Mouse (Mus musculus): ENCODE results near the gene Mtx2. TPM values are rescaled to one million over a fixed set of nuclear protein-coding genes. Genes with fewer than 3 reads are reported as not detected.
A peak's percentile ranks its signal among the peaks of the same experiment; 100 is the strongest.

Gene Mtx2
- 33.0 and 36.8 TPM in 2 replicates for polyA plus RNA-seq (2012; rRNA removed)

DNA sequence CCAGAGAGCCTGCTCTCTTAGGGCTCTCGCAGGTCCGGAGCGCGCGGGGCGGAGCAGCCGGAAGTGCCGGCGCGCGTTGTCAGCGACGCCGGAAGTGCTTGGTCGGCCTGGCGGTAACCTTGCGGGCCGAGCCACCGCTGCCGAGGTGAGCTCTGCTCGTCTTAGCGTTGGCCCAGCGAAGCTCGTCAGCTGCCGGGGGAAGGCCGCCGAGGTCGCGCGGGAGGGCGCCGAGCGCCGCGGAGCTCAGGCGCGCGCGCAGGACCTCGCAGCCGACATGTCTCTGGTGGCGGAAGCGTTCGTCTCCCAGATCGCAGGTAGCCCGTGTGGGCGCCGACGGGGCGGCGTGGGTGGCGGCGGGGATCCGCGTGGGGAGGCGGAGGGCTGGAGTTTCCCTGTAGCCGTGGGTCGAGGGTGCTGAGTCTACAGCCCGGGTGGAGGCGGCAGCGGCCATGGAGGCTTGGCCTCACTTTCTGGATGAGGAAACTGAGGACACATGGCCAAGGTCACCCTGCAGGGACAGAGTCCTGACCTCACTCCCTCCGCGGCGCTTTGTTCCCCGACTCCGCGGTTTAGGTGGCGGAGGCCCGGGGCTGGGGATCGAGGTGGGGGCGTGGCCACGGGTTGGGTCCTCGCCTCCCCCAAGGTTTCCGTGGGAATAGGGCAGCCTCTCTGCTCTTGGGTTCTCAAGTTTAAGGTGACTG, at the start of gene Mtx2:
Mtx2 (plus strand) TSS at position 74 of the 701 bp plus-strand sequence.
- TF ChIP-seq CTCF (IDR thresholded peaks at IDR 0.05; ENCODE audit: control insufficient read depth, insufficient read depth, insufficient replicate concordance, low read depth, low read length) (no peak), POLR2A (IDR thresholded peaks at IDR 0.05; ENCODE audit: control insufficient read depth, low read depth, low read length) (peak; percentile 71)

DNA sequence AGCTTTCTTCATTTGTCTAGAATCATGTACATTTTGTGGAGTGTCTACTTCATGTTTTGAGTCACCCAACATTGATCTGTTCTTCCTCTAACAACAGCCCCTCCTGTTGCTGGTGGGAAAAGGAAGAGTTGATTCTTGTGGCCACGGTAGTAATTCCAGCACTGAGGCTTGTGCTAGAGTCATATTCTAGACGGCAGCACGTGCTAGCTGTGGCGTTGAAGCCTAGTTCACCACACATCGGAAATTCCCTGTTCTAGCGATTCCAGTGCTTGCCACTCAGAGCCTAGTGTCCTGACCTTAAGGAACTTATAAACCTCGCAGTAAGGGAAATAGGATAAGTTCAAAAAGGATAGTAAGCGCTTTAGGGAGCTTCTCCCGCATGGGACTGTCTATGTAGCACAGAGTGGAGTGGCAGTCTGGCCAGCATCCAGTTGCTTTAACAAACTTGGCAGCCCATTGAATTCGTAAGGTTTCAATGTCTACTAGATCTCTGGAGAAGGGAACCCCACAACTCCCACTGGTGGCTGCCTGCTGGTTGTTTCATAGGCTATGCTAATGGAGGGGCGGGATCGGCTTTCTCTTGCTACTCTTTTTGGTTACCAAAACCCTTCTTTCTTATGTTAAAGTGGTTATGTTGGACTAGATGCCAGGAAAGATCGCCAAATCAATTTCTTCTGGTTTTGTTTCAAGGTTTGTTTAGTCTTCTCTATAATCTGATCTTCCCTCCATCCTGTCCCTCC, 47.9 kb upstream of the Mtx2 start:
- H3K27me3 ChIP-seq (ENCODE audit: control insufficient read depth, insufficient read depth, low read length): no peaks in the 10 kb centered on the region
- no peak for TF ChIP-seq POLR2A (IDR thresholded peaks at IDR 0.05; ENCODE audit: control insufficient read depth, low read depth, low read length)
- TF ChIP-seq CTCF (IDR thresholded peaks at IDR 0.05; ENCODE audit: control insufficient read depth, insufficient read depth, insufficient replicate concordance, low read depth, low read length): no peak
- no peaks in the 10 kb centered on the region for H3K4me1 ChIP-seq (ENCODE audit: control insufficient read depth, insufficient read depth, low read length)
- no peaks in the 10 kb centered on the region for H3K36me3 ChIP-seq (ENCODE audit: control insufficient read depth, insufficient read depth, low read length)
- no peak overlapping the region for H3K4me3 ChIP-seq (ENCODE audit: control insufficient read depth, low read depth, low read length)
- H3K27ac ChIP-seq (ENCODE audit: control insufficient read depth, insufficient read depth, low read depth, low read length): no peak overlapping the region

More for the DNA sequence above, at the start of gene Mtx2:
- Histone ChIP-seq H3K4me3 (ENCODE audit: control insufficient read depth, low read depth, low read length) (peak within 1 kb of the TSS; percentile 97), H3K4me1 (ENCODE audit: control insufficient read depth, insufficient read depth, low read length) (no peaks in the 10 kb centered on the region), H3K27ac (ENCODE audit: control insufficient read depth, insufficient read depth, low read depth, low read length) (peak within 1 kb of the TSS; percentile 89), H3K27me3 (ENCODE audit: control insufficient read depth, insufficient read depth, low read length) (no peaks in the 10 kb centered on the region), H3K36me3 (ENCODE audit: control insufficient read depth, insufficient read depth, low read length) (no peaks in the 10 kb centered on the region)

GRCm38 (mm10) chr2:74781386-74781785, 44.2 kb upstream of the Mtx2 start:
- Histone ChIP-seq H3K27me3 (ENCODE audit: control insufficient read depth, insufficient read depth, low read length) (no peaks in the 10 kb centered on the region), H3K27ac (ENCODE audit: control insufficient read depth, insufficient read depth, low read depth, low read length) (no peak overlapping the region), H3K4me3 (ENCODE audit: control insufficient read depth, low read depth, low read length) (no peak overlapping the region), H3K36me3 (ENCODE audit: control insufficient read depth, insufficient read depth, low read length) (no peaks in the 10 kb centered on the region), H3K4me1 (ENCODE audit: control insufficient read depth, insufficient read depth, low read length) (peaks cover 3% of the 10 kb centered on the region; the same call in 1 of the 2 replicates)
- TF ChIP-seq CTCF (IDR thresholded peaks at IDR 0.05; ENCODE audit: control insufficient read depth, insufficient read depth, insufficient replicate concordance, low read depth, low read length) (no peak), POLR2A (IDR thresholded peaks at IDR 0.05; ENCODE audit: control insufficient read depth, low read depth, low read length) (no peak)

DNA sequence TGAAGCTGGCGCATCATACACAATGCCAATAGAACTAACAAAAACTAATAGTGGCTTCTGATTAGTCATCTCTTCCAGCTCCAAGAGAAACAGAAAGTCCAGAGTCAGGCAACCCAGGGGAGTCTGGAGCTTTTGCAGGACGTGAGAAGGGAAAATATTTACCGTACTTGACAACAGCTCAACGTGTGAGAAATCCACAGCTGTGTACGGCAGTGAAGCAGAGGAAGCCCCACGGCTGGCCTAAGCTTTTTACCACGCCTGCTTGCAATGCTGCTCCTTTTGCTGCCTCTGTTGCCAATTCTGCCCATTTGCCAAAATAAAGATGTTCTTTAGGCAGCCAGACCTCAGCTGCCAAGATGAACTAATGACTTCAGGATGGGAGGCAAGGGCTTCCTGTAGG, 30.1 kb upstream of the Mtx2 start:
- Histone ChIP-seq H3K4me1 (ENCODE audit: control insufficient read depth, insufficient read depth, low read length) (no peaks in the 10 kb centered on the region), H3K27ac (ENCODE audit: control insufficient read depth, insufficient read depth, low read depth, low read length) (no peak overlapping the region), H3K27me3 (ENCODE audit: control insufficient read depth, insufficient read depth, low read length) (no peaks in the 10 kb centered on the region), H3K36me3 (ENCODE audit: control insufficient read depth, insufficient read depth, low read length) (no peaks in the 10 kb centered on the region), H3K4me3 (ENCODE audit: control insufficient read depth, low read depth, low read length) (no peak overlapping the region)
- no peak for TF ChIP-seq POLR2A (IDR thresholded peaks at IDR 0.05; ENCODE audit: control insufficient read depth, low read depth, low read length)
- no peak for TF ChIP-seq CTCF (IDR thresholded peaks at IDR 0.05; ENCODE audit: control insufficient read depth, insufficient read depth, insufficient replicate concordance, low read depth, low read length)

- no peaks in the 10 kb centered on the region for H3K4me1 ChIP-seq (ENCODE audit: control insufficient read depth, insufficient read depth, low read length)
- no peak overlapping the region for H3K4me3 ChIP-seq (ENCODE audit: control insufficient read depth, low read depth, low read length)
- no peak for TF ChIP-seq CTCF (IDR thresholded peaks at IDR 0.05; ENCODE audit: control insufficient read depth, insufficient read depth, insufficient replicate concordance, low read depth, low read length)
- TF ChIP-seq POLR2A (IDR thresholded peaks at IDR 0.05; ENCODE audit: control insufficient read depth, low read depth, low read length): no peak
- H3K27ac ChIP-seq (ENCODE audit: control insufficient read depth, insufficient read depth, low read depth, low read length): no peak overlapping the region
- H3K27me3 ChIP-seq (ENCODE audit: control insufficient read depth, insufficient read depth, low read length): no peaks in the 10 kb centered on the region
- no peaks in the 10 kb centered on the region for H3K36me3 ChIP-seq (ENCODE audit: control insufficient read depth, insufficient read depth, low read length)
Observed at GRCm38 (mm10) chr2:74808431-74808830, 17.2 kb upstream of the Mtx2 start.

DNA sequence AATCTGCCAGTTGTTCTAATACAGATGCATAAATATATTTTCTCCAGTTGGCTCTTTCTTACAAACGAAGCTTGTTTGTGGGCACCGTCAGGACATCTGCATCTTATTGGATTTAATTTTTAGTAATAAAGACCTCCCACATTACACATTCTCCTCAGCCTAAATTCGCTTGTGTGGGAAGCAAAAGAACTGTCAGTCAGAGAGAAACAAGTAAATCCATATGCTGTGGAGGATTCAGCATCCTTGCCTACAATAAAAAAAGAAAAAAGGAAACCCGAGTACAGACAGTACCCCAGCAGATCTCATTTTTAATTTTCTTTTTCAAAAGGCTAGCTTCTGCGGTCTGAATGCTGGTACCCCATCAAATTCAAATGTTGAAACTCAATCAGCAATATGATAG, 2.9 kb upstream of the Mtx2 start:
- no peaks in the 10 kb centered on the region for H3K4me1 ChIP-seq (ENCODE audit: control insufficient read depth, insufficient read depth, low read length)
- H3K36me3 ChIP-seq (ENCODE audit: control insufficient read depth, insufficient read depth, low read length): no peaks in the 10 kb centered on the region
- H3K27me3 ChIP-seq (ENCODE audit: control insufficient read depth, insufficient read depth, low read length): no peaks in the 10 kb centered on the region
- TF ChIP-seq CTCF (IDR thresholded peaks at IDR 0.05; ENCODE audit: control insufficient read depth, insufficient read depth, insufficient replicate concordance, low read depth, low read length): no peak
- TF ChIP-seq POLR2A (IDR thresholded peaks at IDR 0.05; ENCODE audit: control insufficient read depth, low read depth, low read length): no peak
- H3K4me3 ChIP-seq (ENCODE audit: control insufficient read depth, low read depth, low read length): no peak overlapping the region
- no peak overlapping the region for H3K27ac ChIP-seq (ENCODE audit: control insufficient read depth, insufficient read depth, low read depth, low read length)

DNA sequence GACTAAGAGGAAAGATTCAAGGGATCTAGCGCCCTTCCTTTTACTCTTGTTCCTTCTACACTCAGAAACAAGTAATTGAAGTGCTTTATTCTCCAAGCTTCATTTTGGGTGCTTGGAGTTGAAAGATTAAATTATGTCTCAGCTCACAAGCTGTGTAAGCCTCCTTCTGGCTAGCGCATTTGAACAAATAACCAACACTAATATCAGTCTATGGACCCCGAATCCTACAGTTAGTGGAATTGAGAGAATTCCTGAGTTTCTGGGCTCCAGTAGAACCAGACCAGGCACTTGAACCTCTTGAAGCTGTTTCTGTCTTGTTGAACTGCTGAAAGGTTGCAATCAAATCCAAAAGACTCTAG, 253 bp upstream of the Mtx2 start:
- no peaks in the 10 kb centered on the region for H3K4me1 ChIP-seq (ENCODE audit: control insufficient read depth, insufficient read depth, low read length)
- H3K27ac ChIP-seq (ENCODE audit: control insufficient read depth, insufficient read depth, low read depth, low read length): peak overlapping the region; percentile 89; the same call in 1 of the 2 replicates
- no peaks in the 10 kb centered on the region for H3K36me3 ChIP-seq (ENCODE audit: control insufficient read depth, insufficient read depth, low read length)
- no peak for TF ChIP-seq POLR2A (IDR thresholded peaks at IDR 0.05; ENCODE audit: control insufficient read depth, low read depth, low read length)
- no peak for TF ChIP-seq CTCF (IDR thresholded peaks at IDR 0.05; ENCODE audit: control insufficient read depth, insufficient read depth, insufficient replicate concordance, low read depth, low read length)
- H3K4me3 ChIP-seq (ENCODE audit: control insufficient read depth, low read depth, low read length): peak overlapping the region; percentile 97
- H3K27me3 ChIP-seq (ENCODE audit: control insufficient read depth, insufficient read depth, low read length): no peaks in the 10 kb centered on the region

All from testis, adult 2 months (tissue).